Mouse (Mus musculus): ENCODE results near the gene Kctd12b. TPM values are rescaled to one million over a fixed set of nuclear protein-coding genes. Genes with fewer than 3 reads are reported as not detected.
"Not testable (repeated sequence)": the region's sequence is repeated elsewhere in the genome, so short reads cannot be mapped to it uniquely, and the experiment has no call there.

Gene Kctd12b
- total RNA-seq (2021) = 10 to 100 TPM; 16.7 to 17.2 TPM
- long read RNA-seq, experiment 1 = 0 reads
- long read RNA-seq, experiment 2, full-length matches to known transcripts = 1 of 1 reads
- long read RNA-seq, experiment 2, partial matches to known transcripts = 0 of 1 reads
- long read RNA-seq, experiment 2, other reads (novel, unspliced or antisense) = 0 of 1 reads

DNA sequence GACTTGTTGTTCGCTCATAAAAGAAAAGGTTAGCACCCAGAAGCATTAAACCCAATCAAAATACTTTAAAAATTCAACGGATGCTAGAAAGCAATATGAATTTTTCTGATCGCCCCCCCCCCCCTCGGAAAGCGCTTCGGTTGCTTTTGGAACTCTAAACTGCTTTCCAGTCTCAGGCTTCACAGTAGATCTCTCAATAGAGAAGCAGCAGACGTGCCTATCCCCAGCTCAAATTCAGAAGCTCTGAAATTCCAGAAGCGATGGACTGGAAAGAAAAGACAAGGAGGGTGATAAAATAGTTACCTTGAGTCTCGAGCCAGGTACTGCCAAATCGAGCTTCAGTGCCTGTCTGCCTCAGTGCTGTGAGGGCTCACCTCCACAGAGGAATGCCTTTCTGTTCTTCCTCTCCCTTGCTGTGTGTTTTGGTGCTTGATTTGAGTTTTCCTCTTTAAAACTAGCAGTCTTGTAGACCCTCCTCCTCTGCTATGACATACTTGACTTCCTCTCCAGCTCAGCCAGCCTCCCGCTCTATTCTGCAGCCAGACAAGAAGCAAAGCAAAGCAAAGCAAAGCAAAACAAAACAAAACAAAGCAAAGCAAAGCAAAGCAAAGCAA, at the start of gene Kctd12b:
TSS of gene Kctd12b (minus strand) at position 610 of the 614 bp plus-strand sequence.
- no peak for DNase-seq (ENCODE audit: low spot score in 2 of 2)

DNA sequence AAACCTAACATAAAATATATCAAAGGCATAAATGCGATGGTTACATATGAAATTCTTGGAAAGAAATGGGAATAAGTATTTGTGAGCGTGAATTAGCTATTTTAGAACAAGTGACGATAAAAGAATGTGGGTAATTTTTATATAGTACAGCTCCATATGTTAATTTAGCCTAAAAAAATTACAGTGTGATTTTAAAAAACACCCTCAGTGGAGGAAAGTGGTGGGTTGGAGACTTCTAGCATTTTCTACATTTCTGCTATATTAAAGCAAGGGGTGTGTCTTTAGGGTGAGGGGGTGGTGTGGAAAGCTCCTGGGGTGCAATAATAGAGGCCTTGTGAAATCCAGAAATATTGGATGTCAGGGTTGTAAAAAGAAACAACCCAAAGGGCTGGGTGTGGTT, 46.3 kb upstream of the Kctd12b start:
- no peak for DNase-seq (ENCODE audit: low spot score in 2 of 2)

- DNase-seq (ENCODE audit: low spot score in 2 of 2) = no peak
Observed at GRCm38 (mm10) chrX:153735697-153736096, 39.5 kb upstream of the Kctd12b start.

DNA sequence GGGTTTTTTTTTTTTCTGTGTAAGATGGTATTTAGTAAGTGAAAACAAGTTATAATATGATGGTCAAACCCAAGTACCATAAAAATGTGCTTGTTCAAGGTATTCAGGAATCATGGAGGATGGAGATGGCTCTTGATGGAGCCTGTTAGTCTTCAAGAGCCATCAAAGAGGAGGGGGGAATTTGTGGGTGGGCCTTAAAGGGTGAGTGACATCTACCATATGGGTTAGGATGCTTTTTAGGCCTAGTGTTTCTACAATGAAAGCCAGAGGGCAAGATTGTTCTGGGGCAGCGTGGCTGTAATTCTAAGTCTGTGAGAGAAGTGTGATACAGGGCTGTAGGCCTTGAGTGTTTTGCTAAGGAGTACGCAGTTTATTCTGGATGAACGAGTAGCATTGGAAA, 28.2 kb upstream of the Kctd12b start:
- no peak for DNase-seq (ENCODE audit: low spot score in 2 of 2)

DNA sequence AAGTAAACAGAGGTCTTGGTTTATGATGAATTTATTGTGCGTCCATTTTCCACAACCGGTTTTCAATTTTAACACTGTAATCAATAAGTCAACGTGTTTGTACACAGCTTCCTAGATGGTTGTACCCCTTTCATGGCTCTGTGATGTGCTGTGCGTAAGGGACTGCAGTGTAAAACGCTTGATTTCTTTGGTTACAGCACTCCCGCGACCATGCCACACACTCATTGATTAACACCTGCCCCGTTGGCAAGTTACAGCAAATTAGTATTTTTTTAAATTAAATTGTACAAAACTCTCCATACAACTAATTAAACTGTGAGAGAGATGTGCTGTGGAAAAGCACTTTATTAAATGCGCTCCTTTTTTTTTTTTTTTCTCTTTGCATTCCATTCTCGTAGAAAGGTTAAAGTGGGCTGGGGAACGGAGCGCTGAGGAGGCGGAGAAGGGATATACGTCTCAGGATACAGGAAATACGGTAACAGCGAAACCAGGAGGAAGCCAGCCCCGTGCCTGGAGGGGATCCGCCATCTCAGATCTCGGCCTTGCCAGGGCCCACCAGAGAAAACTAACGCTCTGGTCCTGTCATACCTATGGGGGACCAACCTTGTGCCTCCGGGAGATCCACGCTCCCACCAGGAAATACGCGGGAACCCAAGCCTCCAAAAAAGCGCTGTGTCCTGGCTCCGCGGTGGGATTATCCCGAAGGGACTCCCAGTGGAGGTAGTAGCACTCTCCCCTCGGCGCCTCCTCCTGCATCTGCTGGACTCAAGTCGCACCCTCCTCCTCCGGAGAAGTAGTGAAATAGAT, 27.1 kb upstream of the Kctd12b start, which contains the start of gene Nbdy:
TSS of gene Nbdy (plus strand) at position 481 of the 807 bp plus-strand sequence.
- DNase-seq (ENCODE audit: low spot score in 2 of 2) = peak in 1 of 2 experiments; percentile 10

DNA sequence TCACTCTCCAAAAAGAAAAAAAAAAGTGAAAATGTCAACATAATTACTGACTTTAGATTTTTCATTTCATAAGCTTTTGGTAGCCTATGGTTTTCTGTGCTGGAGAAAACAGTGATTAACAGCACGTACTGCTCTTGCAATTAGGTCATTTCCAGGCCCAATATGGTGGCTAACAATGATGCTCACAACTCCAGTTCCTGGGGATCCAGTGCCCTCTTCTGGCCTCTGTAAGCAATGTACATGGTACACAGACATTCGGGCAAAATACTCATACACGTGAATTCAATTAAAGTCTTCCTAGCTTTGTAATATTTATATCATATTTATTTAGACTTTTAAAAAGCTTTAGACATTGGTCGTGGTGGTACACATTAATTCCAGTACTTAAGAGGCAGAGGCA, 23.4 kb upstream of the Kctd12b start:
- no peak for DNase-seq (ENCODE audit: low spot score in 2 of 2)

DNA sequence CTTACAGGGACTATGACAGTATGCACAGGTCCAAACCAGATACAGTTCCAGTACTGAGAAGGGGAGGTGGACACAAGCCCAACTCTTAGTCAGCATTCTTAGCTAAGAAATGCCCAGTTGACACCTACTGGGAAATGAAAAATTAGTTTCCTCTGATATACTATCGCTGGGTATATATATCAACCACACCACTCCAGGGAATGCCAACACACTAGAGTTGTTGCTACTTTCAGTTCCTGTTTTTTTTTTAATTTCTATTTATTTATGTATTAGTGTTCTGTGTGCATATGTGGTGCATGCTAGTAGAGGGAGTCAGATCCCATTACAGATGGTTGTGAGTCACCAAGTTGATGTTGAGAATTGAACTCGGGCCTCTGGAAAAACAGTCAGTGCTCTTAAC, 20.5 kb upstream of the Kctd12b start:
- DNase-seq (ENCODE audit: low spot score in 2 of 2) = no peak

DNA sequence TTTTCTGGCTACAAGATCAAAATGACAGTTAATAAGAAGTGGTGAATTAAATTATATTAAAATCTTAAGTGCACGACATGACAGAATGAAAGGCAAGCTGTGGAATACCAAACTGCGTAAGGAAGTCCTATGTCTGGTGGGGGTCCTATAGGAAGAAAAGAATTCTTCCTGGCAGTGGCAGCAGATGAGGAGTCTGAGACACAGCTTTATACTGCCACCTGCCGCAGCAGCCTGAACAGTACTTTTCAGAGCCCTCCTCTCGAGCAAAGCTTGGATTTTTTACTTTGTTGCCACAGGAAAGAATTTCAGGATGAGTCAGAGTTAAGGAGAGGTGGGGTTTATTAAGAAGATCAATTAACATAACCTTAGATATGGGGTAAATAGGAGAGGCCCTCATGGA, 11.5 kb upstream of the Kctd12b start:
- no peak for DNase-seq (ENCODE audit: low spot score in 2 of 2)

- DNase-seq (ENCODE audit: low spot score in 2 of 2) = no peak
Observed at GRCm38 (mm10) chrX:153700463-153700862, 4.3 kb upstream of the Kctd12b start.

DNA sequence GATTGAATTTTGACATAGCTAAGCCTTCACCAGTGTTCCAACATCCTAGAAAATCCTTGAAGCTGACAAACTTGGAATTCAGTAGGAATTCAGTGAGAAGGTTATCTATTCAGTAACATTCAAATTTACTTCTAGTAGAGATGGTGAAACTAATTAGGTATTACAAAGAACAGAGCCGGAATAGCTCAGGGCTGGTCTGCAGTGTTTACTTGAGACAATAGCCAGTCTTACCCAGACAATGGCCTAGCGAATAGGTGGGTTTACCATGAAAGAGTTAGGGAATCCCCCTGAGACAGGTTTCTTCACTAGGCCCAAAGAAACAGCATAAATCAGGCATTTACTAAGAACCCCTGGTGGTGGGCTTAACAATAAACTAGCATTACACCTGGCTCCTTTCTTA, 28.0 kb downstream of the Kctd12b start:
- not testable (repeated sequence) for DNase-seq (ENCODE audit: low spot score in 2 of 2)

GRCm38 (mm10) chrX:153664903-153665302, 31.3 kb downstream of the Kctd12b start:
- no peak for DNase-seq (ENCODE audit: low spot score in 2 of 2)

DNA sequence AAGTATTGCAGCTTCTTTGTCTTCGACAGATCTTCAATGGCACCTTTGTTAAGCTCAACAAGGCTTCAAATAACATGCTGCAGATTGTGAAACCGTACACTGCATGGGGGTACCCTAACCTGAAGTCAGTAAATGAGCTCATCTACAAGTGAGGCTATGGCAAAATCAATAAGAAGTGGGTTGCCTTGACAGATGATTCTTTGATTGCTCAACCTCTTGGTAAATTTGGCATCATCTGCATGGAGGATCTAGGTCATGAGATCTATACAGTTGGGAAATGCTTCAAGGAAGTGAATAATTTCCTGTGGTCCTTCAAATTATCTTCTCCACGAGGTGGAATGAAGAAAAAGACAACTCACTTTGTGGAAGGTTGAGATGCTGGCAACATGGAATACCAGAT, 39.2 kb downstream of the Kctd12b start:
- DNase-seq (ENCODE audit: low spot score in 2 of 2) = no peak

DNA sequence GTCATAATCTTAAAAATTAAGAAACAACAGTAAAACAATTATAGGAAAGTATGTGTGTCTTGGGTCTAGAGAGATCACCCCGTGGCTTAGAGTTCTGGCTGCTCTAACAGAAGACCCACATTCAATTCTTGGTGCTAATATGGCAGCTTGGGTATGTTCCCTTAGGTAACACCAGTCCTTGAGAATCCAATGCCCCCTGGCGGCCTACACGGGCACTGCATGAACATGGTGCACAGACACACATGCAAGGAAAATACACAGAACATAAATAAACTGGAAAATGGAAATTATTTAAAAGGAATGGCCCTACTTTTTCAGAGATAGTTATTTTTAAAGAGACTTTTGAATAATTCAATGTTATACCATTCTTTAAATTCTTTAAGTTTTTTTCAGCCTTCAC, 55.6 kb downstream of the Kctd12b start:
- DNase-seq (ENCODE audit: low spot score in 2 of 2) = no peak

DNA sequence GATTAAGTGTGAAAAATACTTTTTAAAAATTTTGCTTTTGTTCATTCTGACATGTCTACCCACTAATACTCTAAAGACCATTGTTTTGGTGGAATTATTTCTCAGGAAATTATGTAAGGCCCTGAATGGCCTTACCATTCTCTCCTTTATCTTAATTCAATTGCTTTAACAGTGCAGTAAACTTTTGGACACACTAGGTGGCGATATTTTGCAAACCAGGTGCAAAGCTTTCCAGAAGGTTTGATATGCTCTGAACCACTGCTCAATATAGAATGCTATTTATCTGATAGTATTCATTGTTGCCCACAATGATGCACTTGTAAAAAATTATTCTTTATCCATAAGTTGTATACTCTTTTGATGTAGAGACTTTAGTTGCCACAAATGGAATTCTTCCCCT, 59.9 kb downstream of the Kctd12b start:
- no peak for DNase-seq (ENCODE audit: low spot score in 2 of 2)

Other genes starting within 250 kb of the Kctd12b start
- gene Ubqln2, start 198.2 kb downstream of the Kctd12b start, total RNA-seq (2021) = 10 to 100 TPM; 64.4 to 70.0 TPM
- gene Cypt3, start 137.8 kb downstream of the Kctd12b start, total RNA-seq (2021) = not detected
- 10 to 100 TPM; 72.9 to 76.0 TPM for gene Nbdy, start 27.2 kb upstream of the Kctd12b start, total RNA-seq (2021)
- gene Spin2c, start 135.8 kb upstream of the Kctd12b start, total RNA-seq (2021) = 1 to 10 TPM; 1.6 to 2.3 TPM